Mouse (Mus musculus) CH12.LX (cell line): ENCODE measurements around the gene Ttll11.

Experiments used
- CHD1 ChIP-seq: IDR thresholded peaks from 2 replicates; pipeline ENCODE4 v1.6.1; 2012; ENCODE audit warnings: low read depth, low read length, improper control_type of control experiment, inconsistent platforms
- CTCF ChIP-seq, 2 experiments: IDR thresholded peaks in 1 of 2; conservative IDR thresholded peaks in 1 of 2; 2 replicates each; pipeline ENCODE4 v1.5.1; 2011 to 2012; ENCODE audit warnings: low read depth in 2 of 2, low read length in 2 of 2, improper control_type of control experiment in 1 of 2, inconsistent platforms in 1 of 2, mild to moderate bottlenecking in 1 of 2, moderate library complexity in 1 of 2
- EP300 ChIP-seq: IDR thresholded peaks from 2 replicates; pipeline ENCODE4 v1.6.1; 2011; ENCODE audit warnings: low read length, improper control_type of control experiment
- JUND ChIP-seq: conservative IDR thresholded peaks from 2 replicates; pipeline ENCODE4 v1.6.1; 2011; ENCODE audit warnings: low read depth, low read length, improper control_type of control experiment
- POLR2A ChIP-seq: IDR thresholded peaks from 2 replicates; pipeline ENCODE4 v1.6.1; 2011; ENCODE audit warnings: low read depth, mild to moderate bottlenecking, improper control_type of control experiment, low read length
- USF1 ChIP-seq: IDR thresholded peaks from 2 replicates; pipeline ENCODE4 v1.6.1; 2014; ENCODE audit warnings: low read depth, mild to moderate bottlenecking, inconsistent platforms, low read length, improper control_type of control experiment

- TF ChIP-seq USF1 (no peak), JUND (no peak), CHD1 (no peak), POLR2A (no peak), CTCF (conservative IDR thresholded peaks at IDR 0.05 in 1 of 2, IDR thresholded peaks at IDR 0.05 in 1 of 2; ENCODE audit: low read depth in 2 of 2, low read length in 2 of 2) (no peak), EP300 (no peak)
Measured at GRCm38 (mm10) chr2:35834198-35834913, 145.4 kb downstream of the Ttll11 start.
